Mouse (Mus musculus) brain, embryonic 14.5 days (tissue): ENCODE results near the gene Mbnl1.

ENCODE experiments used
- CTCF ChIP-seq: fragments of 200-500 bp; IDR thresholded peaks from 2 replicates; pipeline ENCODE4 v1.5.1; 2012; ENCODE audit warnings: inconsistent platforms, mild to moderate bottlenecking, moderate library complexity, borderline replicate concordance; ENCODE audit not compliant: insufficient read depth, insufficient read length; ENCODE audit errors: extremely low read depth
- POLR2A ChIP-seq: fragments of 200-500 bp; IDR thresholded peaks from 2 replicates; pipeline ENCODE4 v1.6.1; 2012; ENCODE audit warnings: mild to moderate bottlenecking, inconsistent platforms, borderline replicate concordance; ENCODE audit not compliant: poor library complexity, insufficient read depth, insufficient read length, severe bottlenecking; ENCODE audit errors: extremely low read depth

- no peak for TF ChIP-seq CTCF
- no peak for TF ChIP-seq POLR2A
These were observed 13.5 kb downstream of the Mbnl1 start for GRCm38 (mm10) chr3:60485987-60486712.
